Mouse (Mus musculus): ENCODE data around the gene Gm10488. TPM values are rescaled to one million over a fixed set of nuclear protein-coding genes. Genes with fewer than 3 reads are reported as not detected.
"Not testable (repeated sequence)": the region's sequence is repeated elsewhere in the genome, so short reads cannot be mapped to it uniquely, and the experiment has no call there.

The Gm10488 gene
- polyA plus RNA-seq (2015; fragmentation: Nextera tagmentation; extraction: Ambion mirVana), result not detected in 2 replicates

DNA sequence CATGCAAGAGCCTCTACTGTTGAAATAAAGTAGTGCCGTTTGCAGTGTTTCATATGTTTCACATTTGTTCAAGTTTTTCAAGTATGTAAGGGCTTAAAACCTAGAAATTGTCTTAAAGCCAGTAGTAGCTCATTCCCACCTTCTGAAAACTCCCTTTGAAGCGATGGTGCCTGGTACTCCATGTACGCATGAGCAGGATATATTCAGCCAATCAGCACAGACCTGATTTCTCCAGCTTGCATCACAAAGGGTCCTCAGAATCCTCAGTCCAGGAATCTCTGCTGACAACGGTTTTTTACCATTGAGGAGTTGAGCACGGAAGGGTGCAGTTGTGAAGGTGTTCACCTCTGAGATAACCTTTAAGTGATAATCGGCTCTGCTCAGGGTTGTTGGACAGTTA is at the start of gene Gm10488:
TSS of gene Gm10488 (plus strand) at position 301 of the 400 bp plus-strand sequence.
- H3K36me3 ChIP-seq (ENCODE audit: control insufficient read depth, insufficient read depth, low read length); H3K9ac ChIP-seq (ENCODE audit: low read depth, low read length); H3K9me3 ChIP-seq (replicated peaks; ENCODE audit: control insufficient read depth, low read length, poor library complexity, severe bottlenecking); H3K4me3 ChIP-seq (ENCODE audit: low read depth, low read length); H3K4me2 ChIP-seq (ENCODE audit: low read length); H3K27me3 ChIP-seq (ENCODE audit: control insufficient read depth, insufficient read depth, low read depth, low read length); ATAC-seq; H3K27ac ChIP-seq (ENCODE audit: low read length); H3K4me1 ChIP-seq (ENCODE audit: control insufficient read depth, insufficient read depth, low read length): not testable (repeated sequence)
- no CpG with 5 or more reads among the region's 6 CpGs for WGBS

Small RNAs within 50 kb of the gene (microRNA-seq; reads per million reads assigned to microRNA genes)
- gene Gm44298, result not detected

All from midbrain, embryonic 16.5 days (tissue).